Mouse (Mus musculus): Measurements from ENCODE around the gene Trank1.

Gene Trank1

DNA sequence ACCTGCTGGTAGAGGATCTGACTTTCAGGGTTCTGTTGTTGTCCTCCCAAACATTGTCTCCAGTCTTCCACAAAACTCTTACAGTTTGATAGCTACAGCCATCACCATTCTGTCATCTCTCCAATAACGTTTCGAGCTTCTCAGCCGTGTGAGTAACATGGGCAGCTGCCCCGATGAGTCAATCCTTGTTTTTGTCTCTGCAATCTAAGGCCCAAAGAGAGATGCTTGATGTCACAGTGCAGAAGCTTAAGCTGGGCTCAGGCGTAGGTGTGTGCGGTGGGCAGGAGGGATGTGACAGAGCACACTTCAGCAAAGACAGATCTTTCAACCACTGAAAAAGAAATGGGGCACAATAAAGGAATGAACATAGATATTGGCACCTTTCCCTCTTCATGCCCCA, 7.5 kb upstream of the Trank1 start:
- no peak for DNase-seq

DNA sequence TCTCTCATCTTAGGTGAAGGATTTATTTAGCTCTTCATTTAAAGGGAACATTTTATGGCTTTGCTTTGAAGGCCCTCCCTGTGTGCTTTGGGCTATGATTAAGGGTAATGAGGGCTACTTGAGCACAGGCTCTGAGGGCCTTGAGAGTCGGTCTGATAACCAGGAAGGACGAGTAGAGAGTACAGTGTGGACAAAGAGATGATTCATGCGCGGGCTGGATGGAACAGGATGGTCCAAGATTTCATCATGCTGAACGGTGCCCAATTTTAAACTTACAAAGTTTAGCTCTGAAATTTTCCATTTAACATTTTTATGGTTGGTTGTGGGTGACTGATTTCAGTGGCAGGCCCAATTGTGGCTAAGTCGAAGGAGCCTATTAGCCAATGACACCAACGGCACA, 5.4 kb upstream of the Trank1 start:
- no peak for DNase-seq

DNA sequence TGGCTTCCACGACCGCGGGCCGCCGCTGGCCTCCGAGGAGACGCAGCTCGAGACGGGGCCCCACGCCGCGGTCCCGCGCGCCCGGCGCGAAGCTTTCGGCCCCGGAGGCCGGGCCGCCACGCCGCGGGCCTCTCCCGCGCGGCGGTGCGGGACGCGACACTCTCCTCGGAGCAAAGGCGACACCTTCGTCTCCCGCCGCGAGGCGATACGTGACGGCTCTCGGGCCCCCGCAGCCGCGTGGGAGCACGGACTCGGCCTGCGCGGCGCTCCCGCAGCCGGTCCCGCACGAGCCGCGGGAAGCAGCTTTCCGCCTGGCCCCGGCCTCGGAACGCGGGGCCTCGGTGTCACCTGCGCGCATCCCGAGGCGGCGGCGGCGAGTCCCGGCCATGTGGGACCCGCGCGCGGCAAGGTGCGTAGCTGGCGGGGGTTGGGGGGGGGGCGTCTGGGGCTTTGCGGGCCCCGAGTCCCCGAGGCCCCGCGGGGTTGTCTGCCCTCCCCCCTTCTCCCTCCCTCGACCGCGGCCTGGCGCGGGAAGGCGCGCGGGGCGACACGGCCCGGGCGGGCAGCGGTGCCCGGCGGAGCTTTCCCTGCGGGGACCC, 403 bp downstream of the Trank1 start:
- DNase-seq, result no peak

- no peak for DNase-seq
Observed at GRCm38 (mm10) chr9:111312442-111313141, 1.1 kb downstream of the Trank1 start.

DNA sequence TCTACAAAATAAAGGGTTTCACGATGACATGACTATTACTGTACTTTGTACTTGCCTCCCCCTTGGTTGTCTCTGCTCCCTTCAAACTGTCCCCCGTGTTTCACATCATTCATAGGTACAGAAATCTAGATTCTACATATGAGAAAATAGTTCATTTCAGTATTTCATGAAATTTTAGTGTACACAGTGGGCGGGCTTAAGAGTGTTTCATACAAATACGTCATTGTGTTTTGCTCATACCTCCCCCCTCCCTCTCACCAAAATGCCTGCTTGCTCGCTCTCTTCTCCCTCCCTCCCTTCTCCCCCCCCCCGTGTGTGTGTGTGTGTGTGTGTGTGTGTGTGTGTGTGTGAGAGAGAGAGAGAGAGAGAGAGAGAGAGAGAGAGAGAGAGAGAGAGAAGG, 1.8 kb downstream of the Trank1 start:
- DNase-seq, result no peak

DNA sequence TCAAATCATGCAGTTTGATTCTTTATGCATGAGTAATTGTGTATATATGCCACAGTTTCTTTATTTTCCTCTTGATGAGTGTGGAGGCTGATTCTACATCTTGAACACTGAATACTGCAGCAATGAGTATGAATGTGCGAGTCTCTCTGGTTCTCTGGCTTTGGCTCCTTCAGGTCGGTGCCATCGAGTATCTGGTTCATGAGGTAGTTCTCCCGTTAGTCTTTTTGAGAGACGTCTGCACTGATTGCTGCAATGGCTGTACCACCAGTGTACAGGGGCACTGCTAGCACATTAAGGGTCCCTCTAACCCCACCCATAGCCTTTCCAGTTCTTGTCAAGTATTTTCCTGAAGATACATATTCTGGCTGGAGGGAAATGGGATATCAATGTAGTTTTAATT, 2.3 kb downstream of the Trank1 start:
- DNase-seq, result no peak

GRCm38 (mm10) chr9:111314219-111314618, 2.7 kb downstream of the Trank1 start:
- peak; percentile 37 for DNase-seq

GRCm38 (mm10) chr9:111320912-111321311, 9.4 kb downstream of the Trank1 start:
- no peak for DNase-seq

GRCm38 (mm10) chr9:111324881-111325280, 13.3 kb downstream of the Trank1 start:
- DNase-seq, result no peak

DNA sequence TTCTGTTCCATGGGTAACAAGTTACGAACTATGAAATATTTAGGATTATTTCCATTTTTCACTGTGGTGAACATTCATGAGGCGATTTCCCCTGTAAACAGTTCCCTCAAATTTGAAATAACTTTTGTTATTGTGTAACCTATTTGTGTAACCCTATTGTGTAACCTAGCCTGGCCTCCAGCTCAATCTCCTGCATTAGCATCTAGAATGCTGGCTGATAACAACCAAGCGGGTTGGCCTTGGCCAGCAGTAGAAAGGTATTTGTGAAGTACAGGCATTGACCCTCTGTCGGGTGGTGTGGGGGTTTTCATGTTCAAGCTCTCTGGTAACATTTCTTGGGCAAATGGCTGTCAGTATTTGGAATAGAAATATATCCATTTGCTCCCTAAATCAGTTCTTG, 18.3 kb downstream of the Trank1 start:
- no peak for DNase-seq

DNA sequence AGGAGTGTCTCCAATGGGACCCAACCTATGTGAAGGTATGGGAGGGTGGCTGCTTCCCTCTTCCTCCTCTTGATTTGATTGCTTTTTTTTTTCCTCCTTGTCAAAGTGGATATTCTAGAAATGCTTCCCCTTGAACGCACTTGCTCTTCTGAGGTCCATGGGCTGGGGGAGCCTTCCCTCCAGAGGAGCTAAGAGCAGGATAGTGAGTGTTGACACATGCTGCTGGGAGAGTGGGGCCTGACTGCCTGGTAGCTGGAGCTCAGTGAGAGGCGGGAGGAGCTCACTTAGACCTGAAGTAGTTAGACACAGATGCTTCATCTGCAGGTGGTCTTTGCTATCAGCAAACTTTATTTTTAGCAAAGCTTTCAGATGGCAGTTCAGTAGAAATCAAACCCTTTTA, 22.3 kb downstream of the Trank1 start:
- no peak for DNase-seq

GRCm38 (mm10) chr9:111334555-111335164, 23.1 kb downstream of the Trank1 start:
- DNase-seq, result no peak

DNA sequence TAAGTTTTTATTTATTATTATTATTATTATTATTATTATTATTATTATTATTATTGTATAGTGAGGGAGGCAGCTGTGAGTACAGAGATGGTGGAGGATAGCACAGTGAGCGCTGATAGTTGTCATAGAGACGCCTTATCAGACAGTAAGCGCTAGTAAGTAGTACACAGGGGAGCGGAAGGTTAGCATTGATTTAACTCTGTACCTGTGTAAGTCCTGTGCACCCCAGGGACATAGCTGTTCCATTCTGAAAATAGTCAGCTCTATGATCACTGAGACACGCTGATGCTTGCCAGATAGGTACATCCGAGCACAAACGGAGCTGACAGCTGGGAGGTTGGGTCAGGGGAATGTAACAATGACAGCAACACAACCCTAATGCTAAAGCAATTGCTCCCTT, 39.7 kb downstream of the Trank1 start:
- no peak for DNase-seq

GRCm38 (mm10) chr9:111351641-111352040, 40.1 kb downstream of the Trank1 start:
- no peak for DNase-seq

DNA sequence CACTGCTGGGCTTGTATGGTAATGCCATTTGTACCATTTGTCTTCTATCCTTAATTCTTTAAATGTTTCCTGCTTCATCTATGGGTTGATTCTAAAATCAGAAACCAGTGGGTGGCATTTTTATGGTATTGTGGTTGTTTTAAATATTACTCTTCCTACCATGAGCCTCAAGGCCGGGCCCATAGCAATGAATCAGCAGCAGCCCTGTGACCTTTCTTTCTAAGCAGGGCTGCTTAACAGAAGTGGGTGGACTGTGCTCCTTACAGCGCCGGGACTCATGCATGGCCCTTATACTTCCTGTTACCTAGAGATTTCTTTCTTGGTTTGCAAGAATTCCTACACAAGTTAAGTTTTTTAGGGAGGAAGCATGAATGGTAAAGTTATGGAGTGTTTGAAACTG, 41.1 kb downstream of the Trank1 start:
- DNase-seq, result no peak

GRCm38 (mm10) chr9:111355041-111355440, 43.5 kb downstream of the Trank1 start:
- no peak for DNase-seq

DNA sequence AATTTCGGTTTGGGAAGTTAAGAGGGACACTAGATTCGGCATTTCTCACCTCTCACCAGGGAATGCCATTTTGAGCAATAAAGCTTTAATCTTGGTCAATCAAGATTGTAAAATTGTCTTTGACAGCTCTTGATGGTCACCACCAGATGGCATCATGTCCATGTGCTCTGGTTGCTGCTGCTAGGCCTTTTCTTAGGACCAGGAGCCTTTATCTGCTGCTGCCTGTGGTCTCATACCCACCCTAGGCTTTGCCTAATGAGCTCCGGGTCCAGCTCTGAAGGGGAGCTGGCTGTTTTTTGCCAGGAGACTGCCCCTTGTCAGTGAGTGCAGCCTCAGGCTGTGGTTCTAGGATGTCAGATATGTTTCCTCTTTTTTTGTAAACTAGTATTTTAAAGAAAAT, 44.8 kb downstream of the Trank1 start:
- DNase-seq, result no peak

GRCm38 (mm10) chr9:111363656-111364055, 52.1 kb downstream of the Trank1 start:
- no peak for DNase-seq

DNA sequence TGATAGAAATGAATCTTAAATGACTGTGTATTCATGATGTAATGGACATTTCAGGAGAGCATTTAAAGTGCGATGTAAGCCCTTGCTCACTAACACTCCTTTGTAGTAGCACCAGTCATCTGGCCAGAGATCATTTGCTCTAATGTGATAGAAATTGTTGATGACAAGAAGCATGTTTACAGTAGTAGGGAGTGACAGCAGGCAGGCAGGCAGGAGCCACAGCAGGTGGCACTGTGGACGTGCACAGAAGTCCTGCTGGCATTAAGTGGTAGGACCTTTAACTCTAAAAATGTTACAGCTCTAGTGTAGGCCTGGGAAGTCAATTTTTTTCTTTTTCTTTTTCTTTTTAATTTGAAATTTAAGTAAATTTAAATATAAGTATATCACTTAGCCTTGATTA, 56.2 kb downstream of the Trank1 start:
- DNase-seq, result no peak

GRCm38 (mm10) chr9:111372079-111372478, 60.5 kb downstream of the Trank1 start:
- no peak for DNase-seq

DNA sequence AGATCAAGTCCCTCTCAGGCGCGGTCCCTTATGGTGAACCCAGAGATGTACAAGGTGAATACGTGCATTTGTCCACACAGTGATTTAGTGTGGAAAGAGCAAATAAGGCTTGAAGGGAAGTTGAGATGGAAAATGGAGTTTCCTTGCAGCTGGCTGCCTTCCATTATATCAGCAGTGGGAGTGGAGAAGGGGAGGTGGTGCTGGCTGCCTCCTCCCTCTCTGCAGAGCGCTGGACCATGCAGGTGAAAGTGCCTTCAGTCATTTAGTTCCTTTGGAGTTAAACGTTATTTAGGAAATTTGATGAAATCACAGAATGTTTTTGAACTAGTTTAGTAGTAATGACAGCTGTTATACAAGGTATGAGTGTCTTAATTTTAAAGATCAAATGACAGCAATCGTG, 66.3 kb downstream of the Trank1 start:
- DNase-seq, result no peak

GRCm38 (mm10) chr9:111381056-111382025, 69.8 kb downstream of the Trank1 start:
- no peak for DNase-seq

DNA sequence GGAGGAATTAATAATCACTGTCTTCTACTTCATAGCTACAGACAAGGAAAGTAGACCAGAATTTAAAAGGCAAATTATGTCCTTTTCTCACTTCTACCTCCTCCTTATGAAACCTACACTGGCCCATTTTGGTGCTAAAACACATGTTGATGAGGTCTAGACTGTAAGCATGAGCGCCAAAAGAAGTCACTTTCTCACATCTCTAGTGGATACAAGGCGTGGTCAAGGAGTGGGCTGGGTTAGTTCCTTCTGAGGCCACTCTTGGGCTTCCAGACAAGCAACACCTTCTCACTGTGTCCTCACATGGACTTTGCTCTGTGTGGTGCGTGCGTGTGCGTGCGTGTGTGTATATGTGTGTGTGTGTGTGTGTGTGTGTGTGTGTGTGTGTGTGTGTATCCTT, 70.9 kb downstream of the Trank1 start:
- no peak for DNase-seq

Data from cerebellum, adult 9-10 months (tissue).